Mouse (Mus musculus) thymus, adult 2 months (tissue): ENCODE measurements around the gene Ext2.

Experiments used
- CTCF ChIP-seq: fragments of 200-500 bp; IDR thresholded peaks from 2 replicates; pipeline ENCODE4 v1.5.1; 2012; ENCODE audit warnings: mild to moderate bottlenecking, control low read depth, low read length, moderate library complexity, borderline replicate concordance; ENCODE audit not compliant: control insufficient read depth, poor library complexity, insufficient read depth; ENCODE audit errors: extremely low read depth
- POLR2A ChIP-seq: fragments of 200-500 bp; IDR thresholded peaks from 2 replicates; pipeline ENCODE4 v1.6.1; 2012; ENCODE audit warnings: mild to moderate bottlenecking, low read length, control low read depth, moderate library complexity; ENCODE audit not compliant: control insufficient read depth, poor library complexity, insufficient read depth; ENCODE audit errors: extremely low read depth

DNA sequence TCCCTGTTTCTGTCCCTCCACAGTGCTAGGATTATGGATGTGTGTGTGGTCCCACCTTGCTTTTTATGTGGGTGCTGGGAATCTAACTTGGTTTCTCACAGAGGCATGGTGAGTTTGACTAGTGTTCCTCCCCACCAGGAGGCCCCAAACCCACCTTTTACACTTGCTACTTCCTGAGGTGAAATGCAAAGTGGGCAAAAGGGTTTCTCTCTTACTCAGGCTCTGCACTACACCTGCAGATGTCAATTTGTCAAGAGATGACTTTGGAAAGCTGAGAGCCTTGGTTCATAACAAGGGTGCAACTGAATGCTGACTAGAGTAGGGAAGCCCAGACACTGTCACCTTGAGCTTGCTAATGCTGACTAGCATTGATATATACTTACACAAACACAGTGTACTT, 109.1 kb downstream of the Ext2 start:
- TF ChIP-seq CTCF (no peak), POLR2A (no peak)
